Mouse (Mus musculus) bone marrow macrophage, adult 2 months (primary cell): ENCODE data around the gene Abcc9.

Source experiments
- CTCF ChIP-seq: IDR thresholded peaks from 2 replicates; pipeline ENCODE4 v1.5.1; 2012; ENCODE audit warnings: low read depth, mild to moderate bottlenecking, low read length, moderate library complexity
- POLR2A ChIP-seq: IDR thresholded peaks from 2 replicates; pipeline ENCODE4 v1.6.1; 2012; ENCODE audit warnings: mild to moderate bottlenecking, low read depth, low read length, borderline replicate concordance

- TF ChIP-seq CTCF = no peak
- no peak for TF ChIP-seq POLR2A
These were observed 18.5 kb upstream of the Abcc9 start for GRCm38 (mm10) chr6:142720641-142721040.
